In genomic region chr7:142146033-142146432, GRCm38 (mm10) we compare ENCODE assay signal across 10 mouse cellular contexts. TPM values are rescaled to one million over a fixed set of nuclear protein-coding genes. Genes with fewer than 3 reads are reported as not detected.
DNase-seq lines count a peak whose midpoint lies in the region; ATAC-seq lines count a peak whose summit lies in the region.
"Had no signal": no experiment of that assay in that cellular context is flagged by ENCODE, and none has a peak within 500 bp of the region (broad histone marks: within the 10 kb centered on the region; RNA-seq: fewer than 3 reads in every experiment).

No protein-coding gene starts in this region.

- no peaks in the 10 kb centered on the region for H3K36me3 ChIP-seq in midbrain, embryonic 11.5 days (ENCODE audit: control insufficient read depth, insufficient read depth, low read length)
- H3K36me3 ChIP-seq in midbrain, embryonic 13.5 days = no peaks in the 10 kb centered on the region
- no peaks in the 10 kb centered on the region for H3K36me3 ChIP-seq in limb, embryonic 10.5 days
- H3K36me3 ChIP-seq: heart, embryonic 13.5 days had no signal

- DNase-seq in cerebellum, adult 18-20 months = peak; percentile 39 to 42
- DNase-seq in cerebellum, adult 11-12 months = no peak
- DNase-seq in midbrain, embryonic 11.5 days (ENCODE audit: low spot score, missing footprints) = peak; percentile 87
- DNase-seq in c-Kit-negative CD71-positive TER-119-positive erythroid progenitor cells, embryonic 14.5 days (ENCODE audit: low read depth, low spot score) = peak; percentile 6
- peak; percentile 53 to 73 for DNase-seq in heart, postnatal 10 days
- peak; percentile 55 for DNase-seq in limb, embryonic 10.5 days (ENCODE audit: low spot score)
- peak; percentile 41 for DNase-seq in retina, postnatal 7 days (ENCODE audit: low read depth, low spot score)

- H3K9me3 ChIP-seq in midbrain, embryonic 11.5 days (ENCODE audit: control insufficient read depth, low read length) = no peaks in the 10 kb centered on the region
- no peaks in the 10 kb centered on the region for H3K9me3 ChIP-seq in midbrain, embryonic 13.5 days
- no peaks in the 10 kb centered on the region for H3K9me3 ChIP-seq in limb, embryonic 10.5 days (replicated peaks)
- H3K9me3 ChIP-seq: heart, embryonic 13.5 days had no signal

- no peak overlapping the region for H3K27ac ChIP-seq in midbrain, embryonic 11.5 days (ENCODE audit: low read depth, low read length)
- no peak overlapping the region for H3K27ac ChIP-seq in midbrain, embryonic 13.5 days
- no peak overlapping the region for H3K27ac ChIP-seq in limb, embryonic 10.5 days
- H3K27ac ChIP-seq: heart, embryonic 13.5 days had no signal

- H3K4me3 ChIP-seq in midbrain, embryonic 11.5 days (ENCODE audit: low read depth, low read length) = no peak overlapping the region
- no peak overlapping the region for H3K4me3 ChIP-seq in midbrain, embryonic 13.5 days (replicated peaks)
- H3K4me3 ChIP-seq in limb, embryonic 10.5 days = no peak overlapping the region
- H3K4me3 ChIP-seq: heart, embryonic 13.5 days had no signal

- 0% methylated on average over 1 of the region's 1 CpGs for WGBS in midbrain, embryonic 11.5 days
- WGBS in midbrain, embryonic 13.5 days = 0% methylated on average over 1 of the region's 1 CpGs
- 12% methylated on average over 1 of the region's 1 CpGs for WGBS in limb, embryonic 10.5 days

- intact Hi-C loops in heart, postnatal 10 days (cut with DNase I) = loop anchor here (1.0 kb wide), 2 partner anchors 104 to 138 kb away; no protein-coding TSS in a partner anchor

- no peak overlapping the region for H3K4me2 ChIP-seq in midbrain, embryonic 11.5 days
- H3K4me2 ChIP-seq in midbrain, embryonic 13.5 days (replicated peaks) = no peak overlapping the region
- H3K4me2 ChIP-seq: heart, embryonic 13.5 days had no signal

- H3K27me3 ChIP-seq in midbrain, embryonic 11.5 days (ENCODE audit: control insufficient read depth, insufficient read depth, low read length) = no peaks in the 10 kb centered on the region
- H3K27me3 ChIP-seq in midbrain, embryonic 13.5 days = no peaks in the 10 kb centered on the region; the same call in 1 of the 2 replicates
- H3K27me3 ChIP-seq in limb, embryonic 10.5 days (ENCODE audit: low read depth, poor library complexity, severe bottlenecking) = peaks cover 11% of the 10 kb centered on the region; the same call in 1 of the 2 replicates

- no peaks in the 10 kb centered on the region for H3K4me1 ChIP-seq in midbrain, embryonic 11.5 days (ENCODE audit: control insufficient read depth, insufficient read depth, low read length)
- no peaks in the 10 kb centered on the region for H3K4me1 ChIP-seq in midbrain, embryonic 13.5 days (replicated peaks)
- peaks cover 10% of the 10 kb centered on the region; the same call in 1 of the 2 replicates for H3K4me1 ChIP-seq in limb, embryonic 10.5 days

- ATAC-seq in midbrain, embryonic 11.5 days (ENCODE audit: low FRiP score) = no peak
- ATAC-seq in midbrain, embryonic 13.5 days = no peak

- no peak overlapping the region for H3K9ac ChIP-seq in midbrain, embryonic 11.5 days (ENCODE audit: low read length)
- no peak overlapping the region for H3K9ac ChIP-seq in midbrain, embryonic 13.5 days (replicated peaks)
- H3K9ac ChIP-seq: heart, embryonic 13.5 days had no signal

RNA-seq across cellular contexts. Expression of gene Gm45337, which starts 1.6 kb away (rescaled TPM):
- polyA plus RNA-seq in midbrain, embryonic 11.5 days (2014; fragmentation: Nextera tagmentation; extraction: Ambion mirVana) = not detected in 2 replicates
- not detected in 2 replicates for polyA plus RNA-seq in midbrain, embryonic 13.5 days (2015; fragmentation: Nextera tagmentation; extraction: Ambion mirVana)
- total RNA-seq in heart, postnatal 10 days (2021) = not detected
- polyA plus RNA-seq in limb, embryonic 10.5 days (2016; fragmentation: Nextera tagmentation; extraction: Ambion mirVana) = not detected in 2 replicates
- polyA plus RNA-seq: C2C12; heart, embryonic 13.5 days had no signal

RNA-seq across cellular contexts. Expression of gene Gm39115, which starts 10.2 kb away (rescaled TPM):
- not detected in 2 replicates for polyA plus RNA-seq in midbrain, embryonic 11.5 days (2014; fragmentation: Nextera tagmentation; extraction: Ambion mirVana)
- polyA plus RNA-seq in midbrain, embryonic 13.5 days (2015; fragmentation: Nextera tagmentation; extraction: Ambion mirVana) = not detected in 2 replicates
- total RNA-seq in heart, postnatal 10 days (2021) = not detected
- polyA plus RNA-seq in limb, embryonic 10.5 days (2016; fragmentation: Nextera tagmentation; extraction: Ambion mirVana) = not detected in 2 replicates
- polyA plus RNA-seq: C2C12; heart, embryonic 13.5 days had no signal

RNA-seq across cellular contexts. Expression of gene Gm29735, which starts 10.9 kb away (rescaled TPM):
- polyA plus RNA-seq in midbrain, embryonic 11.5 days (2014; fragmentation: Nextera tagmentation; extraction: Ambion mirVana) = not detected in 2 replicates
- not detected in 2 replicates for polyA plus RNA-seq in midbrain, embryonic 13.5 days (2015; fragmentation: Nextera tagmentation; extraction: Ambion mirVana)
- total RNA-seq in heart, postnatal 10 days (2021) = not detected
- not detected in 2 replicates for polyA plus RNA-seq in limb, embryonic 10.5 days (2016; fragmentation: Nextera tagmentation; extraction: Ambion mirVana)
- polyA plus RNA-seq: C2C12; heart, embryonic 13.5 days had no signal

RNA-seq across cellular contexts. Expression of gene Gm4553, which starts 19.5 kb away (rescaled TPM):
- not detected in 2 replicates for polyA plus RNA-seq in midbrain, embryonic 11.5 days (2014; fragmentation: Nextera tagmentation; extraction: Ambion mirVana)
- not detected in 2 replicates for polyA plus RNA-seq in midbrain, embryonic 13.5 days (2015; fragmentation: Nextera tagmentation; extraction: Ambion mirVana)
- total RNA-seq in heart, postnatal 10 days (2021) = not detected
- polyA plus RNA-seq in limb, embryonic 10.5 days (2016; fragmentation: Nextera tagmentation; extraction: Ambion mirVana) = not detected in 2 replicates
- polyA plus RNA-seq: C2C12; heart, embryonic 13.5 days had no signal

RNA-seq across cellular contexts. Expression of gene Gm45618, which starts 25.5 kb away (rescaled TPM):
- polyA plus RNA-seq in midbrain, embryonic 11.5 days (2014; fragmentation: Nextera tagmentation; extraction: Ambion mirVana) = not detected in 2 replicates
- polyA plus RNA-seq in midbrain, embryonic 13.5 days (2015; fragmentation: Nextera tagmentation; extraction: Ambion mirVana) = 0.44 TPM in 1 of 2 replicates, not detected in the other
- not detected for total RNA-seq in heart, postnatal 10 days (2021)
- polyA plus RNA-seq in limb, embryonic 10.5 days (2016; fragmentation: Nextera tagmentation; extraction: Ambion mirVana) = not detected in 2 replicates
- polyA plus RNA-seq: C2C12; heart, embryonic 13.5 days had no signal
